Mouse (Mus musculus): ENCODE results near the gene Slc7a9.

Slc7a9 gene

GRCm38 (mm10) chr7:35447996-35448846, at the start of gene Slc7a9:
TSS of gene Slc7a9 (plus strand) at chr7:35448796.
- DNase-seq = no peak

GRCm38 (mm10) chr7:35401169-35401568, 47.4 kb upstream of the Slc7a9 start:
- no peak for DNase-seq

- no peak for DNase-seq
Observed at GRCm38 (mm10) chr7:35415226-35415625, 33.4 kb upstream of the Slc7a9 start.

GRCm38 (mm10) chr7:35415801-35416653, 32.6 kb upstream of the Slc7a9 start:
- no peak for DNase-seq

GRCm38 (mm10) chr7:35416654-35416948, 32.0 kb upstream of the Slc7a9 start:
- no peak for DNase-seq

GRCm38 (mm10) chr7:35423071-35423470, 25.5 kb upstream of the Slc7a9 start:
- no peak for DNase-seq

- no peak for DNase-seq
Observed at GRCm38 (mm10) chr7:35428146-35428545, 20.4 kb upstream of the Slc7a9 start.

- no peak for DNase-seq
Observed at GRCm38 (mm10) chr7:35435266-35435665, 13.3 kb upstream of the Slc7a9 start.

GRCm38 (mm10) chr7:35447501-35447900, 1.1 kb upstream of the Slc7a9 start:
- DNase-seq = no peak

GRCm38 (mm10) chr7:35448867-35449266, 271 bp downstream of the Slc7a9 start:
- DNase-seq = no peak

GRCm38 (mm10) chr7:35456091-35456814, 7.7 kb downstream of the Slc7a9 start:
- DNase-seq = no peak

- no peak for DNase-seq
Observed at GRCm38 (mm10) chr7:35460971-35461370, 12.4 kb downstream of the Slc7a9 start.

GRCm38 (mm10) chr7:35465027-35465426, 16.4 kb downstream of the Slc7a9 start:
- DNase-seq = no peak

- DNase-seq = no peak
Observed at GRCm38 (mm10) chr7:35467856-35468255, 19.3 kb downstream of the Slc7a9 start.

- no peak for DNase-seq
Observed at GRCm38 (mm10) chr7:35470794-35471193, 22.2 kb downstream of the Slc7a9 start.

- no peak for DNase-seq
Observed at GRCm38 (mm10) chr7:35476457-35476856, 27.9 kb downstream of the Slc7a9 start.

GRCm38 (mm10) chr7:35485126-35485525, 36.5 kb downstream of the Slc7a9 start:
- DNase-seq = no peak

GRCm38 (mm10) chr7:35486553-35486952, 38.0 kb downstream of the Slc7a9 start:
- no peak for DNase-seq

- no peak for DNase-seq
Observed at GRCm38 (mm10) chr7:35490186-35490585, 41.6 kb downstream of the Slc7a9 start.

GRCm38 (mm10) chr7:35491005-35491404, 42.4 kb downstream of the Slc7a9 start:
- DNase-seq = no peak

- DNase-seq = no peak
Observed at GRCm38 (mm10) chr7:35497516-35497915, 48.9 kb downstream of the Slc7a9 start.

- peak; percentile 15 for DNase-seq
Observed at GRCm38 (mm10) chr7:35501995-35502394, 53.4 kb downstream of the Slc7a9 start.
